Mouse (Mus musculus) heart, postnatal 36 days (tissue): ENCODE results near the gene Srgn. TPM values are rescaled to one million over a fixed set of nuclear protein-coding genes. Genes with fewer than 3 reads are reported as not detected.
A peak's percentile ranks its signal among the peaks of the same experiment; 100 is the strongest.

Experiments used
- DNase-seq, 2 experiments: peaks; one replicate each; pipeline ENCODE4 v3.0.0; 2021 to 2022
- intact Hi-C: fragments of 180-260 bp; cut with DNase I; formaldehyde crosslinking; loops from one replicate; pipeline ENCODE4 v1.15.1; 2025
- total RNA-seq, 2 experiments: library from RNA; stranded (reverse); gene quantifications; 2 replicates each; pipeline ENCODE4 v1.2.3; 2021

The Srgn gene
- total RNA-seq: 10 to 100 TPM; 45.2 to 51.5 TPM

DNA sequence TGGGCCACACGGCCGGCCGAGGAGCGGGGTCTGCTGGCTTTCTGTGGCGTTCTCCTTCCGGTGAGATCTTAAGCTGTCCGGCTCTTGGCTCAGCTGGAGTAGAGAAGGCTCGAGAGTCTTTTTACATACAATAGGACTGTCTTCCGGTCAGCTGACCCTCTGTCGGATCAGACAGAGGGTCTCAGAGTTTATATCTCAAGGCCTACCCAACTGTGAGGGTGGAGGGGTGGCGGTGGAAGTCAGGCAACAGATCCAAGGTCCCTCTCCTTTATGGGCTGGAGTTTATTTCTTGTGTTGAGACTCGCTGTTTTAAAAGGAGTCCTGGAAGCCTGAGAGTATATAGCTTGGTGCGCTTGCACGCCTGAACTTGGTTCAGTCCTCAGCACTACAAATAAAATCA, at the start of gene Srgn:
Gene Srgn (minus strand): TSS at position 101 of the 400 bp plus-strand sequence.
- DNase-seq: no peak
- intact Hi-C loops: no loop called here

DNA sequence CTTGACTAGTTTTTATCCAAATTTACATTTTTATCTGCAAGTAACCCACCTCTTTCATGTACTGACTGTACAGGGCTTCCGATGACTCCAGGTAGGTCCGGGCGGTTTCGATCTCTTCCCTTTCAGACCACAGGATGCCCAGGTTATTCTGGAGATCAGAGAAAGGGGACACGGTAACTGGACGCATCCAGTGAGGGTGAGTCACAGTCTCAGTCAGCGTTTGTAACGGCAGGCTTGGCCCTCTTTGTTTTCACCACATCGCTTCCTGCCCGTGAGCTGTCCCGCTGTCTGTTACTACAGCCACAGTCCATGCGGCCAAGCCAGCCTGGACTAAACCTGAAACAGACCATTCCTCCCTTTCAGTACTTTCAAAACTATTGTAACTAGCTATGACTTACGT, 47.8 kb upstream of the Srgn start:
- intact Hi-C loops: no loop called here
- DNase-seq: no peak

DNA sequence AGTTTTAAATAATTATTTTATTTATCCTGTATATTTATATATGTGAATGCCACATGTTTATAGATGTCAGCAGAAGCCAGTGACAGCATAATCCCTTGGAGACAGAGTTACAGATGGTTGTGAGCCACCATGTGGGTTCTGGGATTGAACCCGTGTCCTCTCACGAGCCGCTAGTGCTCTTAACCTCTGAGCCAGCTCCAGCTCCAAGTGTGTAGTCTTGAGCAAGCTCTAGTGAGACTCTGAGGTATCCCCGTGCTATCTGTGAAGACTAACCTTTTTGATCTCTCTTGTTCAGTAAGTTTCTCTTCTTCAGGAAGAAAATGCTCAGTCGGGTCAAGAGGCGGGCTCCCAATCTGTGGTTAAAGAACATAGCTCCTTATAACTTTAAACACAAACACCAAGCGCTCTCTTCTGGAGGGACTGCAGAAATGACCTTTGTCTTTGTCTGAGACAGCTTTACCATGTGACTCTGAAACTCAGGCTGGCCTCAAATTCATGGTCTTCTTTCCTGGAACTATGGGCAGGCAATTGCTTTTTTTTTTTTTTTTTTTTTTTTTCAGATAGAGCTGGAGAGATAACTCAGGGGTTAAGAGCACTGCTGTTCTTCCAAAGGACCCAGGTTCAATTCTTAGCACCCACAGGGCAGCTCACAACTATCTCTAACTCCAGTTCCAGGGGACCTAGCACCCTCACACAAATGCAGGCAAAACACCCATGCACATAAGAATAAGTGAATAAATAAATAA, 43.0 kb upstream of the Srgn start:
- intact Hi-C loops: no loop called here

DNA sequence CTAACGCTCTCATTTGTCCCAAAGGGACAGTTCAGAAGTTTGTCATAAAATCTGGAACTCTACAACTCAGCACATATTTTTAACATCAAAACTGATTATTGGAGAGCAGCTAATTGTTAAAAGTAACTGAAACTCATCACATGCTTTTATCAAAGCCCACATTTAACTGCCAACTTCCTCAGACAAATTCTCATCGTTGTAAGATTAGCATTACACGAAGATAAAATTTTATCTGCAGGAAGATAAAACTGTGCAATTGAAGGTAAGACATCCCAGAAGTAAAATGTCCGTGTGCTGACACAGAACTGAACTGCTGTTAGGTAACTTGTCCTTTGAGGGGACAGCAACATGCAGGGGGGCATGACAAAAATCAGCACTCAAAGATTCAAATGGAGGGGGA, 41.6 kb upstream of the Srgn start:
- intact Hi-C loops: no loop called here
- no peak for DNase-seq

More for the DNA sequence above, 43.0 kb upstream of the Srgn start:
- DNase-seq: no peak

DNA sequence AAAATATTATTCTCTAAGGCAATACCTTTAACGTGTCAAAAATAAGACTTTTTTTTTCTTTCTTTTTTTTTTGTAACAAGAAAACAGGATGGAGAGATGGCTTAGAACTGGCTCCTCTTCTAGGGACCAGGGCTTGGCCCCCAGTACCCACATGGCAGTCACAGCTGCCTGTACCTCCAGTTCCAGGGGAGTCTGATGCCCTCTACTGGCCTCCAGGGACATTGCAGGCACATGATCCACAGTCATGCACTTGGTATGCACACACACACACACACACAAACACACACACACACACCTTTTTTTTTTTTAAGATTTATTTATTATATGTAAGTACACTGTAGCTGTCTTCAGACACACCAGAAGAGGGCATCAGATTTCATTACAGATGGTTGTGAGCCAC, 30.5 kb upstream of the Srgn start:
- DNase-seq: no peak
- intact Hi-C loops: no loop called here

DNA sequence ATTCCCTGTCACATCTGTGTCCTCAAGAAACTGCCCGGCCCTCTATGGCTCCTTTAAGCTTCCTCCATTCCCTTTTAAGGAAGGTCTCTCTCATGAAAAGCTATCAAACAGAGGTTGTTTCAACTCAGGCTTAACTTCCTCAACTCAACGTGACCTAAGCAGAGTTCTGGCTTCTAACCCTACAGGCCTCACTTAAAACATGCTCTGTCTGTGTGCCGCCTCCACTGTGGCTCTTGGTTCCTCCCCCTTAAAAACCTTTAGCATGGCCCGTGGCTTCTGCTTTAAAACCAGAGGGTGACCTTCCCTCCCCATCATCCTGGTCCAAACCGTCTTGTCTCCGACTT, 29.3 kb upstream of the Srgn start:
- DNase-seq: no peak
- intact Hi-C loops: no loop called here

DNA sequence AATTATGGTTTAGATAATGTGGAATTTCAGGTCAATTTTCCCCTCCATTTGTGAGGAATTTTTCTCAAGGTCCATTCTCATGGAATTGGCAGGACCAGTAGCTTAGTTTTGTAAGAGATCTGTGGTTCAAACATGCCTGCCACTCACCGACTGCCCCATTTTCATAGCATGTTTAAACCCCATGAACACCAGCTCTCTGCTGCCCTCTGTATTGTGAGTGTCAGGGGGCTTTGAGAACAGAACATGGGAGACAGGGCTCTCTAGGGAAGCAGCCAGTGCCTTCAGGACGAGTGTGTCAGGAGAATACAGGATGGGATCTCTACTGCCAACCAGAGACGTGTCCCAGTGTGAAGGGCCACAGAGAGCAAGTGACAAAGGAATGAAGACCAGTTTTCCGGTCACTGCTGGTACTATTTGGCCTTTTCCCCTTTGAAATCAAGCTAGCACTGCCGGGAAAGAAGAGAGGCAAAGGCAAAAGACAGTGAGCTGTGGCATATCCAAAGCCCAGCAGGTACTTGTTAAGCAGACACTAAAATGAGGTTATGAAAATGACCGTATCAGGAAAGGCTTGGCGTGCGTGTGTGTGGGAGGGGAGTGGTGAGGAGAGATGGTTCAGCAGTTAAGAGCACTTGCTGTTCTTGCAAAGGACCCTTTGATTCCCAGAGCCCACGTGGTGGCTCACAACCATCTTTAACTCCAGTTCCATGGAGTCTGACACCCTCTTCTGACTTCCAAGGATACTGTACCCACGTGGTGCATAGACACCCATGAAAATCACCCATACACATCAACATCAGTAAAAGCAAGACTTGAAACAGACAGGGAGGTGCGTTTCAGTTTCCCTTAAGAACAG, 28.7 kb upstream of the Srgn start:
- intact Hi-C loops: no loop called here
- no peak for DNase-seq

DNA sequence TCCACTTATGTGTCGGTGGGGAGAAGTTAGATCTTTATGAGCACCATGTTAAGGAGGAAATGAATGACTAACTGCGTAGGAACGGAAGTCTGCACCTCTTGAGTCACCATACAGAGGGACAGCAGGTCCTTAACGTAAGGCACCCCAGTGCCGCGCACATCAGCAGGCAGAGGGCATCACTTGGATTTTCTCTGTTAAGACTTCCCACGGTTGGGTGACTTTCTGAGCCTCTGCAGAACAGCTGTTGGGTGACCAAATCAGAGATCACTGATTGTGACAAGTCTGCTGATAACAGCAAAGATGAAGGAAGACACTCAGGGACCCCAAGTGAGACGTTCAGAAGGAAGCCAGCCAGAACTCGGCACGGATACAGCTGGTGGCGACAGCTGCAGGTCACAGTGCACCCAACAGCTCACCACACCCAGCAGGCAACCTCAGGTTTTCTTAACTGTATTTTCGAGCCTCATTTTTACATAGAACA, 26.4 kb upstream of the Srgn start:
- intact Hi-C loops: no loop called here
- no peak for DNase-seq

DNA sequence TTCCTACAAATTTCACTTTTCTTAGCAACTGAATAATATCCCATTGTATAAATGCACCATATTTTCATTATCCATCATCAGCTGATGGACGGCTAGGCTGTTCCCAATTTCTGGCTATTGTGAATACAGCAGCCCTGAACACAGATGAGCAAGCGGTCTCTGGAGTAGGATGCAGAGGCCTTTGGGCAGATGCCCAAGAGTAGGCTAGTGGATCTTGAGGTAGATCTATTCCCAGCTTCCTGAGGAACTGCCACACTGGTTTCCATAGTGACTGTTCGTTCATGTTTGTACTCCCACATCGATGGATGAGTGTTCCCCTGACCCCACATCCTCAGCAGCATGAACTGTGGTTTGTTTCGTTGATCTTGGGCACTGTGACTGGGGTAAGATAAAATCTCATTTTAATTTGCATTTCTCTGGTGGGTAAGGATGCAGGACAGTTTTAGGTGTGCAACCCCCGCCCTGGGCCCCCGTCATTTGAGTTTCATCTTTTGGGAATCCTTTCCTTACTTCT, 23.6 kb upstream of the Srgn start:
- DNase-seq: no peak
- intact Hi-C loops: no loop called here

DNA sequence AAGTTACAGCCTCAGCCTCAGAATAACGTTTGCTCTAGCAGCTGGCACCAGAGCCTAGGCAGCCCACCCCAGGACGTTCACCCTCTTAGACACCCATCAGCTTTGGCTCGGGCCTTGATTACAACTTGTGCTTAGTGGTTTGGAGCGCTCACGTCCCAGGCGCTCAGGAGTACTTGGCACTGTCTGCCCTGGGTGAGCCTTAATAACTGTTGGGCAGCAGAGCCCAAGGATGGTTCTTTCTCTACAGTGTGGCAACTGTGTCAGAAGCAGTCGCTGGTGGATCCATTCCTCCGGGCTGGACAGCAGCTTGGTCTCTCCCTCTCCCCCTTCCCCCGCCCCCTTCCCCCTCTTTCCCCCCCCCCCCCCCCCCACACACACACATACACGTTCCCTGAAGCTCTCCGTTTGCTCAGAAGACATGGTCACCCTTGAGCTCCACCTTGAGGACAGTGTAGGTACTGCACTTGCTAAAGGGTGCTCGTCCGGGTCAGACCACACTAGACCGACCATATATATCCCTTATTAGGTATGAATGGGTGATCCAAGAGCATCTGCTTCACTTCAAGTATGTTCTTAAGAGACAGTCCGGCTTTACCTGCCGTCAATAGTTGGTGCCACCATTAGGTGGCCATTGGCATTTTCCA, 22.4 kb upstream of the Srgn start:
- DNase-seq: peak; percentile 81 to 87
- intact Hi-C loops: loop anchor here (1.0 kb wide), 1 partner anchor 49 kb away; no protein-coding TSS in a partner anchor

DNA sequence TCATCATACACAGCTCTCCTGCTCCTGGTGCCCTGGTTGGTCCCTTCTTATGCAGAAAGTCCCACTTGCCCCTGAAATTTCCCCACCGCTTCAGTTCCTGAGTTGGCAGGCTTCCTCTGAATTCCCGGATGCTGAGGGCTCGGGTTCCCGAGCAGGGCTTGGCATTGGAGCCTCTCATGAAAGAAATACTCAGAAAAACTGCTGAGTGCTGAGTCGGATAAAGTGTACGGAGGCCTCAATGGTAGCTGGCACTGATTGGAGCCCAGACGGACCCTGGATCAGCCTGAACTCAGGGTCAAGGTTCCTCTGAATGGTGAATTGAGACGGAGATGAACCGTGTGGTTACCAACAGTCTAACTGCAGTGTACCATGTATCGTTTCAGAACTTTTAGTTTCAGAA, 19.2 kb upstream of the Srgn start:
- no peak for DNase-seq
- intact Hi-C loops: no loop called here

DNA sequence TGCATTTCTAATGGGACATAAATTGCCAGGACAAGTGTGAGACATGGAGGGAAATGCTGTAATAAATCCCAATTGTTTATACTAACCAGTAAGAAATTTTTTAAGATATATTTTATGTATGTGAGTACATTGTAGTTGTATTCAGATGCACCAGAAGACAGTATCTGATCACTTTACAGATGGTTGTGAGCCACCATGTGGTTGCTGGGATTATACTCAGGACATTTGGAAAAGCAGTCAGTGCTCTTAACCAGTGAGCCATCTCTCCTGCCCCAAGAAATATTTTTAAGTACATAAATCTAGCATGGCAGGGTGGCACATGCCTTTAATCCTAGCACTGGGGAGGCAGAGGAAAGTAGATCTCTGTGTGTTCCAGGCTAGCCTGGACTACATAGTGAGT, 18.5 kb upstream of the Srgn start:
- DNase-seq: no peak
- intact Hi-C loops: loop anchor here (1.0 kb wide), 1 partner anchor 45 kb away; no protein-coding TSS in a partner anchor

DNA sequence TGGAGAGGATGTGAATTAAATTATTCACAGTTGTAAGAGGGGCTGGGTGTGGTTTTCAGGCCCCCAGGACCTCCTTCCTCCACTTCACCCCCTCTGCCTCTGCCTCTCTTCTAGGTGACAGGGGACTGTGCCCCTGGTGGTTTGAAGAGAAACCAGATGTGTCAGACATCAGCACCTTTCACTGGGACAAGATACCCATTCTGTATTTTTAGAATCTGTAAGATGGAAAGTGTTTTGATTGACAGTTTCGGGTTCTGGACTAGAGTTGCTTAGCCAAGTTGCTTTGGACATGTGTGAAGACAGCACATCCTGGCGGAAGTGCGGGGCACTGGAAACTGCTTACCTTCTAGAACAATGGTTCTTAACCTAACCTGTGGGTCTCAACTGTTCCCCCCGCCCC, 17.1 kb upstream of the Srgn start:
- intact Hi-C loops: no loop called here
- DNase-seq: no peak

DNA sequence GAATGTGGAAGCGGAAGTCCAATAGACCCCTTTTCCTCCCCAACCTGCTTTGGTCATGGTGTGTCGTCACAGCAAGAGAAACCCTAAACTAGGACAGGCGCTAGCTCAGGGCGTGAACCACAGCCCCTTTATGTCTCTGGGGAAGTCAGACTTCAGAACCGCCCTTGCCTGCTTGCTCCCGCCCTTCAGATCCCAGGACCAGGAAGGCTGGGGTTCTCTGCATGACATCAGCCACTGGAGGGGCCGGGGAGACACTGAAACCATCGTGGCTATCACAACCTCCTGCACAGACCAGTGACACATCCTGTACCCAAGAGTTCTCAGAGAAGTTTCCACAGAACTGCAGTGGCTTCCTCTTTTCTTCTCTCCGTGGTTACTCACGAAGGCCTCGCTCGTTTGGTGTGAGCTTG, 16.2 kb upstream of the Srgn start:
- intact Hi-C loops: no loop called here
- peak; percentile 27 to 46 for DNase-seq

DNA sequence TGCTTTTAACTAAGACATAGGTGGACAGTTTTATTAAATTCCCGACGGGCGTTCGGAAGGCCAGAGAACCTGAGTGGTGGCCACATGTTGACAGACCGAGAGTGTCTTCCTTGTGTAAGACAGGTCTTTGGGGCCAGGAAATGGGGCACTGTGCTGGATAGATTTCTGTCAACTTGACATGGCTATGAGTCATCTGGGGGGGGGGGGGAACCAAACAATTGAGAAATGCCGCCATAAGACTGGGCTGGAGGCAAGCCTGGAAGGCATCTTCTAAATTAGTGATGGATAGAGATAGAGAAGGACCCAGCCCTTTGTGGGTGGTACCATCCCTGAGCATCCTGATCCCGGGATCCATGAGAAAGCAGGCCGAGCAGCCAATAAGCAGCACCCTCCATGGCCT, 15.7 kb upstream of the Srgn start:
- no peak for DNase-seq
- intact Hi-C loops: no loop called here

DNA sequence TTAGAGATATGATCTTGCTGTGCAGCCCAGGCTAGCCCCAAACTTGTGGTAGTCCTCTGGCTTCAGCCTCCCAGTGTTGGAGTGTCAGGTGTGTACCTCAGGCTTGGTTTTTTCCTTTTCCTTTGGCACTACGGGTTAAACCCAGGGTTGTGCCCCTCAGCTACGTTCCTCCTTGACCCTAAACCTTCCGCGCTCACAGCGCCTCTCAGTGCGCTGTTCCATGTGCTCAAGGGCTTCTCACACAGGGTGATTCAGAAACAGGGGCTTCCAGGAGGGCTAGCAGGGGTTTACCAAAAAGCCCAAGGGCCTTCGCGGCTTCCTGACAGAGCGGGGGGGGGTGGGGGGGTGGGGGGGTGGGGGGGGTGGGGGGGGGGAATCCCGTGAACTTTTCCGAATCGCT, 15.3 kb upstream of the Srgn start:
- intact Hi-C loops: no loop called here

DNA sequence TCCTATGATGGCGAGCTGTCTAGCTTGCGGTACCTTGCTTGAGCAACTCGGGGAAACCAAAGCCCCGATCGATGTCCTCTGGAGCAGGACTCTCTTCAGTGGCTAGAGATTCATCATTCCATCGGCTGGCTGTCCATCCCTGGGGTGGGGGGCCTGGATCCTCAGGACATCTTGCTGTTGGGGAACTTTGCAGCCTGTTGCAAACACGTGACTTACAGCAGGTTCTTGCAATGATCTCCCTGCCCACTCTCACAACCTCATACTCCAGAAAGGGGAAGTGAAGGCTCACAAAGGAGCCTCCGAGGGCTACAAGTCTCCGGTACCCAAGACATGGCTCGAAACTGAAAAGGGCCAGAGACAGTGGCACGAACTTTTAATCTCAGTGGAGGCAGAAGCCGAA, 14.2 kb upstream of the Srgn start:
- intact Hi-C loops: no loop called here
- no peak for DNase-seq

More for the DNA sequence above, 15.3 kb upstream of the Srgn start:
- DNase-seq: no peak

DNA sequence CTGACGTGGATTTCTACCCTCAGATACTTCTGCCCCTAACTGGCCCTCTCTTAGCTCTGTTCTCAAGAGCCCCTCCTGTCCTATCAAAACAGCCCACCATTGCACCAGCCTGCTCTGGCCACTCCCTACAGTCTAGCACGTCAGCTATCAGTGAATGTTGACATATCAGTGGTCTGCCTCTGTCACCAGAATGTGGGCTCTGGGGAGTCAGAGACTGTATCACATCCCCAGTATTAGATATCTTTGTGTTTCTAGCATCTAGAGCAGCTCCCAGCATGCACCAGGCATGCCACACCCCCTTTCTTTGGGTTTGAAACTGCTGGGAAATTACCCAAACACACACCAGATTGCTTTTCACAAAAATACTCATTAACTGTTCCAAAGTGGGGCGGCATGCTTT, 13.5 kb upstream of the Srgn start:
- intact Hi-C loops: no loop called here
- no peak for DNase-seq

DNA sequence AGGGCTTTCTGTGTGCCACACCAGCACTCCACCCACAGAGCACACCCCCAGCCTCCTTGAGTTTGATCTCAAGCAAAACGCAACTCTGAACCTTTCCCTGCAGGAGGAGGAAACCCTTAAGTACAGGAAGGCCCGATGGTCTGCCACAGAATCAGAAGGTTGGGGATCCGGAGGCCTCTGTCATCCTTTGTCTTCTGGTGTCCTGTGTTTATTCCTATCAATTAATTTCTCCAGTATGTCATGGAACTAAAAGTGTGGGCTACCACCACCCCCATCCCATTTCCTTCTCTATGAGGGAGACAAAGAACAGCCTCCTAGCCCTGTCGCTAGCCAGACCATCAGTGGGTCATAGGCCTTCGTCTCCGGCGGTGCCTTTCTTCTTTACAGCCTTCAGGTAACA, 7.3 kb upstream of the Srgn start:
- intact Hi-C loops: no loop called here

DNA sequence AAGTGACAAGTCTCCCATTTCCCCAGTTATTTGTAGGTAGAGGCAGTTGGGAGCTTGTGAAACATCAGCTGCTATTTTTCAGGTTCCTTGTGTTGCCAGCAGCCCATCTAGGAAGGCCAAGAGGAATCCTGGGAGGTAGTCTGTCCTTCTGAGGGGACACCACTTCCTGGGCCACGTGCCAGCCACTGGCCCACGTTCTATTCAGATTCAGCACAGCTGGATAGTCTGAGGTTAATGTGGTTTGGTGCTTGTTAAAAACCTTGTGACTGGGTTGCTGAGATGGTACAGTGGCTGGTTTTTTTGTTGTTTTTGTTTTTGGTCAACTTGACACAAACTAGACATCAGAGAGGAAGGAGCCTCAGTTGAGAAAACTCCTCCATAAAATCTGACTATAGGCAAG, 5.6 kb upstream of the Srgn start:
- intact Hi-C loops: no loop called here
- no peak for DNase-seq

More for the DNA sequence above, 7.3 kb upstream of the Srgn start:
- DNase-seq: no peak

DNA sequence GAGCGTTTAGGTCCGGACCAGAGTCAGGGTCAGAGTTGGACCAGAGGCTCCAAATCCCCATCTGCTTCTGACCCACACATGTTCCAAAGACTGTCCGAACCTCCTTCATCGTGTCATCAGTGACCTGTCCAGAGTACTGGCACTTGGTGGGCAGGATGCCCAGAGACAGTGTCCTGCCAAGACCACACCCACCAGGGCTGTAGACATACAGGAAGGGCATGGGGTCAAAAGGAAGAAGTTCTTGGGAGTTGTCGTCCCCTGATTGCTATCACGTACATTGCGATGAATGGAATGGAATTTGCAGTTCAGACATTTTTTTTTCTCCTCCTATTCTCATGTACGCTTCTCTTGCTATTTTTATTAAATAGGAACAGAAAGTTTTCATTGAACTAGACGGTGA, 2.9 kb upstream of the Srgn start:
- intact Hi-C loops: no loop called here
- DNase-seq: peak; percentile 65 to 70
